Mouse (Mus musculus) megakaryocyte progenitor cell, adult 5-6 weeks (primary cell): ENCODE data around the gene Ccdc88a. TPM values are rescaled to one million over a fixed set of nuclear protein-coding genes. Genes with fewer than 3 reads are reported as not detected.
A peak's percentile ranks its signal among the peaks of the same experiment; 100 is the strongest.

Experiments
- ATAC-seq: replicated peaks from 2 replicates; pipeline ENCODE4 v1.8.0; 2016; ENCODE audit warnings: mild to moderate bottlenecking, moderate TSS enrichment, inconsistent platforms; ENCODE audit not compliant: poor library complexity
- total RNA-seq, 2 experiments: library from RNA; stranded (forward) in 1 of 2; stranded (reverse) in 1 of 2; fragments of 157-497, 149-512 nt in 1 of 2; fragments of 200-1000 nt in 1 of 2; gene quantifications; 2 replicates each; pipeline versions ENCODE4 v1.2.3 to v1.2.4; 2015 to 2017

Gene Ccdc88a
- total RNA-seq (2015), result 30.5 and 32.5 TPM in 2 replicates
- 30.9 and 40.6 TPM in 2 replicates for total RNA-seq (2017)

DNA sequence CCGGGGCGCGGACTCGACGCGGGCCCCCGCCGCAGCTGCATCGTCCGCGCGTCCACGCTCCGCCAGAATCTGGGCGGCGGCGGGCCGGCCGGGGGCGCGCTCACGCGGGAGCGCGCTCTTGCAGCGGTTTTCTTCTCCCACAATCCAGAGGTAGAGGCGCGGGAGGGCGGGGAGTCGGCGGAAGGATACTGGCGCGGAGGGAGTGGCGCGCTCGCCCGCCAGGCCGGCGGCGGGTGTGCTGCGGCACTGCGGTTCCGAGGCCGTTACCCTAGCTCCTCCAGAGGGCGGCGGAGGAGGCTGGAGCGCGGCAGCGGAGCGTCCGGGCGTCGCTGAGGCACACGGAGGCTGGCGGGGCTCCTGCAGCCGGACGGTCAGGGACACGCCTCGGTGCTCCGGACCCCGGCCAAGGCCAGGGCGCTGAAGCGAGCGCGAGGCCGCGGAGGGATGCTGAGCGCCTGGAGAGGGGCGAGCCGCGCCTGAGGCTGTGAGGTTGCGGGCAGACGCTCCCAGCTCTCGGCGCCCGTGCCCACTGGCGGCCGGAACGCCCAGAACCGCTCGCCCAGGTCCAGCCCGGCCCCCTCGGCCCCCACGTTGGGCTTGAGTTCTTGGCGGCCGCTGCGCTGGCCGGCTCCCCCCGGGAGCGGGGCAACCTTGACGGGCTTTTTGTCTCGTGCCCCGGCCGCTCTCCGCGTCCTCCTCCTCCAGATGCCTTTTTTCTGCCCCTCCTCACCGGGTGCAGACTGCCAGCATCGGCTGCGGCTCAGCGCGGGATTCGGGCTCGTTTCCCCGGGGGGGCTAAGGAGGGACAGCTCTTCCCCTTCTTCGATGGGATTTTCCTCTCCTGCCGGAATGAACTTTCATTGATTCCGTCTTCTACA is at the start of gene Ccdc88a:
TSS of gene Ccdc88a (plus strand) at position 263 of the 878 bp plus-strand sequence.
- ATAC-seq, result peak; percentile 93

DNA sequence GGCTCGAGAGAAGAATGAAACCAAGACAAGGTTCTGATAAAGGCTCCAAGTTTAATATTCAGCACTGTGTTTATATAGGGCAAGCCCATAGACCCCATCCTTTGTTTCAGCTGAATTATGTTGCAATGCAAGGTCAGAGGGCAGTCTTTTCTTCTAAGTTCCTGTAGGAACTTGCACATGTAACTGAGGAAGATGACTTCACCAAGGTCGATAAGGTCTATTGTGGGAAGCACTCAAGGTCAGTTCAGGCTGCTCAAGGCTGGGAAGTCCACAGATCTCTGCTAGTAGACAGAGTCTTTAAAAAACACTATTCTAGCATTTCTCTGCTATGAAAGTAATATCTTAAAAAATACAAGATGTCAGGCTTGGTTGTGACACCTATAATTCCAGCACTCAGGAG is 38.0 kb upstream of the Ccdc88a start:
- ATAC-seq, result no peak

DNA sequence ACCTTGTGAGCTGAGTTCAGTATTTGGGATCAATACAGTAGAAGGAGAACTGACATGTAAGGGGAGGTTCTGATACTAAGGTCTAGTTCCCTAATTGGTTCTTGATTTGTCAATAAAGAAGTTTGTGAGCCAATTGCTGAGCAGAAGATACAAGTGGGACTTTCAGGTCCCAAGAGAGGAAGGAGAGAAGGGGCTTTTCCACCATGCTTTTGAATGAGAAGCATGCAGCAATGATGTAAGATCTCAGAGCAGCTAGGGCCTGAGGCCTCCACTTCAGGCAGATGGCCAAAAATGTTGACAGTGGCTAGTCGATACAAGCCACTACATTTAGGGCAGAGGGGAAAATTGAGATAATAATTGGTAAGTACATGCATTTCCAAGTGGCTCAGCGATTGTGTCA is 32.2 kb upstream of the Ccdc88a start:
- ATAC-seq, result no peak

DNA sequence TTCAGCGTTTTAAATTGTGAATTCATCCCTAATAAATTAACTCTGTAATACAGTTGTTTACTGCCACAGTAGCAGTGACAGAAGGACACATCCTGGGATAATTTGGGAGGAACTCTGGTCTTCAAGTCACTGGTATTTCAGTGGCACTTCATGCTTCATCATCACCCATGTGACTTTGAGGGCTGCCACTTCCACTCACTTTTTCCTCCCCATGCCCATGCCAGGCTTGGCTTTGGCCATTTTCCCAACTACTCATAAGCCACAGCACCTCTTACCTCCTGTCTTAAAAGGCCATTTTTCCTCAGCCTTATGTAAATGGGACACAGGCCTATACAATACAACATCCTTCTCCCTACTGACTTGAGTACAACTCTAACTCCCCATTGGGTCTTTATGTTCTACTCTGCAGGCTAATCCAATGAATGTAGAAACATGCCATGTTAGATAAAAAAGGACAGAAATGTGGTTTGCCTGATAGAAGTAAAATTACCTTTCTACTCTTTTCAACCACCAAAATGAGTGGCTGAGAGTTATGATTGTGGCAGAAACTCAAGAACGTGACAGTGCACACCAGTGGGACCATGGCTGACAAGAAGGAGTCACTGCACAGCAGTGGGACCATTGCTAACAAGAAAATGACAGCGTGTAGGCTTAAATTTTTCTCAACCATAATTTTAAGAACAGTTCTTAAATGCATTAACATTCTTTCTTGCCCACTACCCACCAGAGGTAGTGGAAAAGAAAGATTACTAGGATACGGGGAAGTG is 28.4 kb upstream of the Ccdc88a start:
- no peak for ATAC-seq

DNA sequence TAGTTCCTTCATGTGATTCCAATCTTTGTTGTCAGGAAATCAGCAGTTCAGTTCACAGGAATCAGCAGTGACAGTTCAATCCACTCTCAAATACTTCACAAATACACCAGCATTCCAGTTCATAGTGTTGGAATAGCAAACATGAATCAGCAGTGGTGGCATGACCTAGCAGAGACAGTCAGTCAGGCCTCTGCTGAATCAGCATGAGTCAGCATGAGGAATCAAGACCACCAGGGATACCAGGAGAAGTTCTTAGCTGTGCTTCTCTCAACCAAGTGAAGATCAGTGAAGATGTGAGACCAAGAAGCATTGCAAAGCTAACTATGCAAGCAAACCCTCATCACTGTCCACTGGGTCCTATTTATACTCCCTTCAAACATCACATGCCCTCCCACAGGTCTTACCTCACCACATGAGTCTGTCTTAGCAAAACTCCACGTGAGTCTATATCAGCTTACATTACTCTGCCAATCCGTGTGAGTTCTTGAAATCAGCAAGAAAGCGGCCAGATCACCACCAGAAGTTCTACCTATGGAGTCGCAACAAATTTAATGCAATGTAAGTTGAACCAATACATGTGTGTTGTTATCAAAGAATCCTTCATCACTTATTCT is 27.7 kb upstream of the Ccdc88a start:
- no peak for ATAC-seq

DNA sequence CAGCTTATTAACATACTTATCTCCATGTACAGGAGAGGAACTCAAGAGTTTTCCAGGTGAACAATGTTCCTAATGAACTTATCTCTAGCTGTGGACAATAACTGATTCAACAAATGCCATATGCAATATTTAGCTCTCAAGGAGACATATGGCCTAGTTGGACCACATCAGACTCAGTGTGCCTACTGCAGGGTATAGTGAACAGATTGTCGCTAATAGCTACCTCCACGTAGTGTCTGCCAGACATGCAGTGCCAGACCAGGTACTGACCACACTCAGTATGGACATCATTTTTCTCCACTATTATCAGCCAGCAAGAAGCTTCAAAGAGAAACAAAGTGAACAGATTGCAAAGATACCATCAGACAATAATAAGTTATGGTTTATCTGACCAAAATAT is 22.6 kb upstream of the Ccdc88a start:
- no peak for ATAC-seq

DNA sequence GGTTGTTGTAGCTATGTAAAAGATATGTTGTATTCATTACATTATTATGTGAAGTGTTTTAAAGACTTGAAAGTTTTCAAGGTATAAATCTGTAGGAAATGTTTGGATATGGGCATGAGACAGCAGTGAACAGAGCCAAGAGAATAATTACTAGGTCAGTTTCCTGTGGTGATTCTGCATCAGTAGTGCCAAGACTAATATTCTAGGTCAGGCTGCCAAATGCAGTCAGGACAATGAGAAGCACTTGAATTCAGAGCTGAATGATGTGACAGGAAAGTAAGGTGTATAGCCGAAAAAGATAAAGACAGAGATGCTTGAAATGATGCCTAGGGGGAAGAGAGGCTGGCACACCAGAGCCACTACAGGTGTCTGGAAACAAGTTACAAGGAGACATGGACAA is 21.2 kb upstream of the Ccdc88a start:
- ATAC-seq, result no peak

DNA sequence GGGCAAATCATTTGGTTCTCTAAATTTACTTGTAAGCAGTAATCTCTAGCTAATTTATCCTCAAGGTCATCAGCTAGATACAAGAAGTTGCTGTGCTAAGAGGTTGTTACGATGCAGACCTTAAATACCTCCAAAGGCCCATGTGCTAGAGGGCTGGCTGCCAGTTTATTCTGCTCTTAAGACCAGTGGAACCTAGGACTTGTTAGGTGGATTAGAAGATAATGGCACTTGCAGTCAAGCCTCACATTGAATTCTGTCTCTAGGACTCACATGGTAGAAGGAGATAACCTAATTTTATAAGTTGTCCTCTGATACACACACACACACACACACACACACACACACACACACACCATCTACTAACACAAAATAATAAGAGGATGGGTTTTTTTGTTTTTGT is 5.3 kb upstream of the Ccdc88a start:
- ATAC-seq, result peak; percentile 52

DNA sequence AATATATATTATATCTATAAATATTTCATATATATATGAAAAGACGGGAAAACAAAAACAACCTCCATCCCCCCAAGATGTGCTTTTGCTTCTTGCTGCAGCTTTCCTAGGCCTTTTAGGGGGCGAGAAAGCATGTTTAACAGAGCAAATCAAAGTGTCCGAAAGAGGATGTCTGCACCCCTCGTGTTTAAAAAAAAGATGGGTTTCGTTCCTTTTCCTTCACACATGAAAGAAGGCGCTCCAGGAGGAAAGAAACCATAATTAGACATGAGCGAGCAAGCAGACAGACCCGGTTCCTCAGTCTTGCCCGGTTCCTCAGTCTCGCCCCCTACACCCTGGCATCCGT is 435 bp upstream of the Ccdc88a start:
- ATAC-seq, result no peak

DNA sequence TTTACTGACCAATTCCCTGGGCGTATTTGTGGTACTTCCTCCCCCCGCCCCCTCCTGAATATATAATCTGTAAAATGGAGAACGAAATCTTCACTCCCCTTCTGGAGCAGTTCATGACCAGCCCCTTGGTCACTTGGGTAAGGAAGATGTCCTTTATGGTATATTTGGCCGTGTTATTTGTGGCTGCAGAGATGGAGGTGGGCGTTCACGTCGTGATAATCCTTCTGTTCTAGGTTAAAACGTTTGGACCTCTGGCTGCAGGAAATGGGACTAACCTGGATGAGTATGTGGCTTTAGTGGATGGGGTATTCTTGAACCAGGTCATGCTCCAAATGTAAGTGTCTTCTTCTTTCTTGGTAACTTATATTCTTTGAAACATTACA is 807 bp downstream of the Ccdc88a start:
- ATAC-seq, result peak; percentile 29

DNA sequence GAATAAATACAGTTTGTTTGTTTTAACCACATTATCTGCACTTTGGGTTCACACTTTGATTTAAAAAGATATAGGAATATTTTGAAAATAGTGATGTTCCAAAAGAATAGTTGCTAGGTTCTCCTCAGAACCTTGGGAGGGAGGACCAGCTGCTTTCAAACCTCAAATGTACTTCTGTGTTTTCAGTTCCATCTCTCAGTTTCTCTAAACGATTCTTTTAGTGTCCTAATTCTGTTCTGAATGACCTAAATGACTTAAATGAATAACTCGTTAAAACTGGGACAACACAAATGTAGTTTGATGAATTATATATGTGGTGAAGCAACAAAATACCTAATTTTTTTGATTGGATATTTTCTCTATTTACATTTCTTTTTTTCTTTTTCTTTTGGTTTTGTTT is 3.2 kb downstream of the Ccdc88a start:
- ATAC-seq, result no peak

DNA sequence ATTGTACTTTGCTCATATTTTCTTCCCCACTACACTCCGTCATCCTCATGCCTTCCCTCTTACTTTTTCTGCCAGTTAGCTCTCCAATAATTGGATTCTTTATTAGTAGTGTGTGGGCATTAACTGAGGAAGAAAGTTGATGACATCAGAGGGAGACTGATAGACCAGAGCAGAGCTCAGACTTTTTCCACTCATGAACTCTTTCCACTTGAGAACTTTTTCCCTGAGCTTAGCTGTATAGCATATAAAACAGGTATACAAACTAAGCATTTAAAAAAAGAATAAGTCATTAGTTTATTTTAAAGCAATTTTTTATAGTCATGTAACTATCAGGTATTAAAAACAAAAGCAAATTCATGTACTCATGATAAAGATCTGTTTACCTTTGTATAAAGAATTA is 5.3 kb downstream of the Ccdc88a start:
- no peak for ATAC-seq

DNA sequence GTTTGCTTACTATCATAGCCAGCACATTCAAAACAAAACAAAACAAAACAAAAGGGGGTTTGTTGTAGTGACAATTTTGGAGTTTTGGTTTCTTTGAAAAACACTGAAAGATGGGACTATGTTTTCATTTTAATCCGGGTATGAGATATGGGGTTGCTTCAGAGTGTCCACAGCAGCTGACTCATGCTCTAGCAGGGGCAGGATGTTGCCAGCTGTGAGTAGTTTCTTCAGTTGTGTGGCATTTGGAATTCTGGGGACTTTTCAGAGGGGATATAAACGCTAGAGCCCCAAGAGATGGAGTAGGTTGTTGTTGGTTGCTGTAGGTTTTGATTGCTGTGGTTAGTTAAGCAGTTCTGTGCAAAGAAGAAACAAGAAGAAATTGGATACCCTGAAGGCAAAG is 10.0 kb downstream of the Ccdc88a start:
- ATAC-seq, result no peak

DNA sequence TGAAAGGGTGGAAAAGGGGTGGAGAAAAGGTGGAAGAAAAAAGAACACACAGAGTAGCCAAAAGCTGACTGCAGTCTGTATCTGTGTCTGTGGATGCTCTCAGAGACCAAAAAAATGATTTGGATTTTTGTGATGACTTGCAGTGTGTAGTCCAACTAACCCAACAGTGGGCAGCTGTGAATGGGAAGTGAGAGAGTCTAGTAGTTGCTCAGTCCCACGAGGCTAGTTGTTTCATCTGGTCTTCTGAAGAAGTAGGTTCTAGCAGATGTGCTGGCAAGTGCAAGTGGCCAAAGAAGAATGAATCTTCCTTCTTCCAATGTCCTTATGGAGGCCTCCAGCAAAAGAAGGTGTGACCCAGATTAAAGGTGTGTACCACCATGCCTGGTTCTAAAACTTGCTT is 10.5 kb downstream of the Ccdc88a start:
- no peak for ATAC-seq

DNA sequence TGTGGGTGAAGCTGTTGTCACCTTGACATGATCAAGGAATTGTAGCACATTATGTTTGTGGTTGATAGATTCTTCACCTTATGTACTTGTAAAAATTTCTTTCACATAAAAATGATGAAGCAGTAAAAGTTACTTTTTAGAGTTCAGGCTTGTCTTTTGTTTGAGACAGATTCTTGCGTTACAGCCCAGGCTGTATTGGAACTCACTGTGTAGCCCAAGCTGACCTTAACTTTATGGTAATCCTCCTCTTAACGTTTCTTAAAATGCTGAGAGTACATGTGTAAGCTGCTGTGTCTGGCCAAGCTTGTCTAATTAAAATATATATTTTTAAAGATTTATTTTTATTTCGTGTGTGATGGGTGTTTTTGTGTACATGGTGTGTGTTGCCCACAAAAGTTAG is 11.2 kb downstream of the Ccdc88a start:
- ATAC-seq, result no peak

DNA sequence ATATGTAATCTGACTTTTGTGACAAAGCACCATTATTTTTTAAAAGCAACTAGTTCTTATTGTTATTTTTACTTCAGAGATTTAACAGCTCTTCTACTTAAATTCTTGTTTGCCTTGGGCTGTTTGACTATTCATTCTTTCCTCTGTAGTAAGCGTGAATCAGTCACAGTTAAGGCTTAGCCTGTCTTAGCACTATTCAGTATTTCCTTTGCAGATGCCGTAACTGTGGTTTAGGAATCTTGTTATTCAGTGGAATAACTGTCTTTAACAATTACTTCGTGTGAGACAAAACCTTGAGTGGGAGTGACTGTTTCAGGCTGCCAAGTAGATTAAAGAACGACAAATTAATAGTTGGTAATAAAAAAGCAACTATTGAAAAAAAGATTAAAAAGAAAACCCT is 16.5 kb downstream of the Ccdc88a start:
- no peak for ATAC-seq

DNA sequence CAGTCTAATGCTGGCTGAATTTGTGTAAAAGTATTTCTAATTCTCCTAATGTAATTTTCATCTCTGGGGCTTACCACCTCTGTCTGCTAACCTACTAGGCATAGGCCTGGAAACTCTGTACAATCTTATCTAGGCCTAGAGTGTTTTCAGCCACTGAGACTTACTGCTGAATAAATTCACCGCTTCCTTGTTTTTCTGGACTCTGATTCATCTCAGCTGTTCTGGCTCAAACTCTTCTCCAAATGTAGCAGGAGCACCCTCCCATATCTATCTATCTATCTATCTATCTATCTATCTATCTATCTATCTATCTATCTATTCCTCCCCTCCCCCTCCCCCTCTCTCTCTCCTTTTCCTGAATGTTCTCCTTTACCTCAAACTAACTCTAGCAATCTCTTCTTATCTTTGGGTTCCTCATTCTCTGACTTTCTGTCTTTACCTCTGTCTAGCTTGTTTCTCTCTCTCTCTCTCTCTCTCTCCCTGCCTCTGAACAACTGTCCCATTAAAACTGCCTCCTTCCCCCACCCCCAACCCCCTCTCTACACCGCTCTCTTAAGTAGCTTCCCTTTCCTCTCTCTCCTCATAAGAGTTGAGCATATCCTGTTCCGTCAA is 21.8 kb downstream of the Ccdc88a start:
- no peak for ATAC-seq

DNA sequence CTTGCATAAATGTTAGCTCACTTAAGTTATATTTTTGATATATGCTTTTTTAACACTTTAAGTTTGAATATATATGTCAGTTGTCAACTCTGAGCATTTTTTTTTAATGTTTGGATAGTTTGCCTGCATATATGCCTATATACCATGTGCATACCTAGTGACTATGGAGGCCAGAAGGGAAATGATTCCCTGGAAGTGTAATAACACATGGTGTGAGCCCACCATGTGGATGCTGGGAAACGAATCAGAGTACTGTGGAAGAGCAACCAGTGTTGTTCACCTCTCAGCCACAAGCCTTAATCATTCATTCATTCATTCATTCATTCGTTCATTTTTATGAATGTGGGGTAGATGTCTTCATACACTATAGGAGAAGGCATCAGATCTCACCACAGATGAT is 26.9 kb downstream of the Ccdc88a start:
- ATAC-seq, result no peak

DNA sequence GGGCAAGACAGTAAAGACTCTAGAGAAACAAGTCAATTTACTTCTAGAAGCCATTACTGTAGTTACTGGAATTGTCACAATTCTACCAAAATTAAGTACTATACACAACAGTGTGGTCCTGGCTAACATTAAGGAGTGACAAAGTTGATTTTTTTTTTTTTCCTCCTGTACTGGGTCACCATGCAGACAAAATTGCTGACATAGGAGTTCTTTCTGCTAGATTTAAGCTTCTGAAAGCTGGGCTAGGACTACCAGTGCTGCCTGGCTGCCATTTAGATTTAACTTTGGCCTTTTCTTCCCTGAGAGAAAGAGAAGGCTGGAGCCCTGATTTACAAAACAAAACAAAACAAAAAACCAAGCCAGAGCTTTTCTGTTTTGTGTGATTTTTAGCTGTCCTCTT is 32.8 kb downstream of the Ccdc88a start:
- no peak for ATAC-seq

DNA sequence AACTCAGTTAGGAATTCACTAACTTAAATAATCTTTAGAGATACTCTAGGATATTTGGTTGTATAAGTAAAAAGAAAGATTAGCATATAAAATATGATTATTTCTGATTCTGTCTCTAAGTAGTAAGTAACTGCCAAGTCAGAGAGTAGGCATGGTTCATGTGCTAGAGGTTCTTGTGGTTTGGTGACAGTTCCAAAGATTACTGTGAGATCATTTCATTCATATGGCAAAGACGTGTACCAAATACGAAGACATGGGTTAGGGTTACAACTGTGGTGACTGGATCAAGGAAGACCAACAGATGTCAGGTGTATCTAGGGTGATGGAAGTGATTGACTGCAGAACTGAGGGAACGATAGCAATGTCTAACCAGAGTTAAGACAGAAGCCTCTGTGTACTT is 50.0 kb downstream of the Ccdc88a start:
- ATAC-seq, result peak; percentile 55

DNA sequence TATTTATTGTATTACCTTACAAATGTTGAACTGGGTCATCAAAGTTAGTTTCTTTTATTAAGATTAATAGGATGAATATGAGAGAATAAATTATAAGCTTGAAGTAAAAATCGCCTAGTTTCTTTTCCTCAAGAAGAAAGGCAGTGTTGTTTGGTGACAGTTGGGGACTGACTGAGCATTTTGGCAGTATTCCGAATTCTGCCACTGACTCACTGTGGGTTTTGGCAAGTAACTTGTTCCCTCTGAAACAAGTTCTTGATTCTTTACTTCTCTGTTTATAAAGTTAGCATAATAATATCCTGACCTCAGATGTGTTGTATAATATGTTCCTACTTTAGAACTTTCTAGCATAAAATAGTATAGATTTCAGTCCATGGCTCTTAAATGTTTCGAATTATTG is 55.3 kb downstream of the Ccdc88a start:
- ATAC-seq, result peak; percentile 92

DNA sequence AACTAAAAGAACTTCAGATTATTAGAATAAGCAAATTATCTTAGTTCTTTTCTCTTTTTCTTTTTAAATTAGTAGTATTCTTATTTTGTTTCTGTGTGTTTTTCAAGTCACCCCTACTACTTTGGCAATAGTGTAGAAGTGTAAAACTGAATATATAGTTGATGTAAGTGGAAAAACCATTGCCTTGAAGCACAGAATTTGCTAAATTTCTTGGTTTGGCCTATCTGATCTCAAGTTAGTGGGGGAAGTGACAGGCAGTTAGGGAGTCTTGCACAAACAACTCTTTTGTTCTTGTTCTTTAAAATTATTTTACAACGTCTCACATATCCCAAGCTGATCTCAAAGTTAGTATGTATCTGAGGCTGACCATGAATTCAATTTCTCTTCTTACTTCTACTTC is 57.6 kb downstream of the Ccdc88a start:
- ATAC-seq, result peak; percentile 28
